Comparison of ENCODE assay signal across 27 mouse cellular contexts in the genomic region with DNA sequence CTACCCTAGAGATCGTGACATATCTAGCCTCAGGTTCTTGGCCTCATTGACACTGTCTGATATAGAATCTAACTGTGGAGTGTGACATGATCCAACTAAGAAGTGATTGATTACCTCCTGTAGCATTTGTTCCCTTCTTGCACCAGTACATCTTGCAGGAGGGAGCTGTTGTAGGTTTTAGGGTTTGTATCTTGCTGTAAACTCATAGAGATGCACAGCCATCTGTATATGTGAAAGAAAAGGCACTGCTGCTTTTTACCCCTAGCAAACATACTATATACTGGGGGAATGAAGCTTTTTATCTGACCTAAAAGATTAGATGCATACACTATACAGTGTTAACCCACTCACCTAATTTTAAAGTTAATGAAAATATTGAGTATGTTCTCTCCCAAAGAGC.
"Had no signal": no experiment of that assay in that cellular context is flagged by ENCODE, and none has a peak within 500 bp of the region (broad histone marks: within the 10 kb centered on the region; RNA-seq: fewer than 3 reads in every experiment).

No protein-coding gene starts in this region.

- DNase-seq: gastrocnemius, postnatal 14 days; gastrocnemius, postnatal 36 days; heart, adult 11 months; heart, adult 2 months; heart, postnatal 14 days; heart, postnatal 36 days; kidney, adult 11 months; kidney, adult 2 months; kidney, adult 9 months; kidney, postnatal 14 days; kidney, postnatal 36 days; layer of hippocampus, adult 9-11 months; layer of hippocampus, postnatal 36 days; left cerebral cortex, postnatal 4 days had no signal

- H3K27me3 ChIP-seq: heart, embryonic 13.5 days; heart, embryonic 15.5 days; hindbrain, embryonic 13.5 days; hindbrain, embryonic 15.5 days; kidney, embryonic 15.5 days; limb, embryonic 13.5 days; limb, embryonic 15.5 days; liver, embryonic 12.5 days had no signal

- H3K4me3 ChIP-seq: heart, adult 2 months; heart, embryonic 13.5 days; heart, embryonic 15.5 days; hindbrain, embryonic 13.5 days; hindbrain, embryonic 15.5 days; kidney, embryonic 15.5 days; limb, embryonic 13.5 days; limb, embryonic 15.5 days; liver, embryonic 12.5 days had no signal

- H3K9ac ChIP-seq: heart, embryonic 13.5 days; heart, embryonic 15.5 days; hindbrain, embryonic 13.5 days; hindbrain, embryonic 15.5 days; kidney, embryonic 15.5 days; limb, embryonic 13.5 days; limb, embryonic 15.5 days; liver, embryonic 12.5 days; liver, embryonic 14.5 days had no signal

- H3K9me3 ChIP-seq: heart, embryonic 13.5 days; heart, embryonic 15.5 days; hindbrain, embryonic 13.5 days; hindbrain, embryonic 15.5 days; kidney, embryonic 15.5 days; limb, embryonic 13.5 days; limb, embryonic 15.5 days; liver, embryonic 12.5 days had no signal

- ATAC-seq: hindbrain, postnatal 0 days; intestine, embryonic 16.5 days; liver, embryonic 12.5 days had no signal

- H3K27ac ChIP-seq: heart, adult 2 months; heart, embryonic 13.5 days; heart, embryonic 15.5 days; hindbrain, embryonic 13.5 days; hindbrain, embryonic 15.5 days; hindbrain, postnatal 0 days; kidney, embryonic 15.5 days; kidney, postnatal 0 days; limb, embryonic 13.5 days; limb, embryonic 15.5 days; liver, embryonic 12.5 days; liver, embryonic 14.5 days had no signal

- H3K4me1 ChIP-seq: heart, embryonic 13.5 days; heart, embryonic 15.5 days; hindbrain, embryonic 13.5 days; hindbrain, embryonic 15.5 days; kidney, embryonic 15.5 days; limb, embryonic 13.5 days; limb, embryonic 15.5 days; liver, embryonic 12.5 days had no signal

- H3K36me3 ChIP-seq: heart, embryonic 13.5 days; heart, embryonic 15.5 days; hindbrain, embryonic 13.5 days; hindbrain, embryonic 15.5 days; kidney, embryonic 15.5 days; limb, embryonic 13.5 days; limb, embryonic 15.5 days; liver, embryonic 12.5 days had no signal

- H3K4me2 ChIP-seq: heart, embryonic 11.5 days; heart, embryonic 13.5 days; heart, embryonic 15.5 days; hindbrain, embryonic 13.5 days; hindbrain, embryonic 15.5 days; kidney, embryonic 15.5 days; limb, embryonic 13.5 days; limb, embryonic 15.5 days; liver, embryonic 12.5 days had no signal
